In genomic region chr2:155517455-155518423, GRCm38 (mm10) we compare ENCODE assay signal across 8 mouse cellular contexts. TPM values are rescaled to one million over a fixed set of nuclear protein-coding genes. Genes with fewer than 3 reads are reported as not detected.
DNase-seq lines count a peak whose midpoint lies in the region; ATAC-seq and TF ChIP-seq lines count a peak whose summit lies in the region.

Gene Acss2, plus strand, starts transcription at chr2:155517948.
Gene Ggt7, minus strand, starts transcription at chr2:155518237.

- H3K27me3 ChIP-seq in forebrain, embryonic 10.5 days (ENCODE audit: poor library complexity, severe bottlenecking) = peaks cover 29% of the 10 kb centered on the region
- peaks cover 21% of the 10 kb centered on the region for H3K27me3 ChIP-seq in heart, embryonic 15.5 days
- peaks cover 12% of the 10 kb centered on the region for H3K27me3 ChIP-seq in liver, embryonic 14.5 days (ENCODE audit: control insufficient read depth, insufficient read depth, low read length)
- H3K27me3 ChIP-seq in neural tube, embryonic 11.5 days (ENCODE audit: control insufficient read depth, insufficient read depth, low read length) = no peaks in the 10 kb centered on the region
- H3K27me3 ChIP-seq in stomach, postnatal 0 days (ENCODE audit: control insufficient read depth, insufficient read depth, low read length) = no peaks in the 10 kb centered on the region

- H3K9ac ChIP-seq in heart, embryonic 15.5 days = peak within 1 kb of the TSS; percentile 82
- H3K9ac ChIP-seq in liver, embryonic 14.5 days (replicated peaks) = peak within 1 kb of the TSS; percentile 91
- peak within 1 kb of the TSS; percentile 71 for H3K9ac ChIP-seq in neural tube, embryonic 11.5 days (ENCODE audit: low read length)
- peak within 1 kb of the TSS; percentile 61 for H3K9ac ChIP-seq in stomach, postnatal 0 days (ENCODE audit: low read length)

- peak within 1 kb of the TSS; percentile 95 for H3K4me2 ChIP-seq in heart, embryonic 15.5 days
- peak within 1 kb of the TSS; percentile 92 for H3K4me2 ChIP-seq in liver, embryonic 14.5 days (ENCODE audit: low read depth)
- peak within 1 kb of the TSS; percentile 81 for H3K4me2 ChIP-seq in neural tube, embryonic 11.5 days (ENCODE audit: low read depth)
- peak within 1 kb of the TSS; percentile 87 for H3K4me2 ChIP-seq in stomach, postnatal 0 days (replicated peaks; ENCODE audit: low read depth)

- no peaks in the 10 kb centered on the region for H3K9me3 ChIP-seq in forebrain, embryonic 10.5 days
- H3K9me3 ChIP-seq in heart, embryonic 15.5 days (replicated peaks) = no peaks in the 10 kb centered on the region
- no peaks in the 10 kb centered on the region for H3K9me3 ChIP-seq in liver, embryonic 14.5 days (ENCODE audit: control insufficient read depth, low read length)
- H3K9me3 ChIP-seq in neural tube, embryonic 11.5 days (ENCODE audit: control insufficient read depth, low read length) = no peaks in the 10 kb centered on the region
- no peaks in the 10 kb centered on the region for H3K9me3 ChIP-seq in stomach, postnatal 0 days (ENCODE audit: control insufficient read depth, low read length)

- peak; percentile 92 for TF ChIP-seq CTCF in liver, embryonic 14.5 days (IDR thresholded peaks at IDR 0.05; ENCODE audit: low read depth)
- peak; percentile 90 for TF ChIP-seq CTCF in stomach, postnatal 0 days (IDR thresholded peaks at IDR 0.05; ENCODE audit: low read depth)

- H3K36me3 ChIP-seq in forebrain, embryonic 10.5 days (replicated peaks) = no peaks in the 10 kb centered on the region
- no peaks in the 10 kb centered on the region for H3K36me3 ChIP-seq in heart, embryonic 15.5 days
- no peaks in the 10 kb centered on the region for H3K36me3 ChIP-seq in liver, embryonic 14.5 days (replicated peaks; ENCODE audit: control insufficient read depth, insufficient read depth, low read depth)
- no peaks in the 10 kb centered on the region for H3K36me3 ChIP-seq in neural tube, embryonic 11.5 days (ENCODE audit: control insufficient read depth, insufficient read depth, low read length)
- H3K36me3 ChIP-seq in stomach, postnatal 0 days (ENCODE audit: control insufficient read depth, insufficient read depth, low read length) = no peaks in the 10 kb centered on the region

- H3K4me3 ChIP-seq in forebrain, embryonic 10.5 days = peak within 1 kb of the TSS; percentile 66
- peak within 1 kb of the TSS; percentile 90 for H3K4me3 ChIP-seq in heart, embryonic 15.5 days
- peak within 1 kb of the TSS; percentile 77 to 92 for H3K4me3 ChIP-seq in liver, embryonic 14.5 days (ENCODE audit: insufficient read depth in 1 of 2, low read depth in 2 of 2, low read length in 2 of 2)
- H3K4me3 ChIP-seq in neural tube, embryonic 11.5 days (ENCODE audit: low read depth, low read length) = peak within 1 kb of the TSS; percentile 69
- peak within 1 kb of the TSS; percentile 77 for H3K4me3 ChIP-seq in stomach, postnatal 0 days (ENCODE audit: low read depth, low read length)

- peaks cover 35% of the 10 kb centered on the region for H3K4me1 ChIP-seq in forebrain, embryonic 10.5 days
- peaks cover 21% of the 10 kb centered on the region for H3K4me1 ChIP-seq in heart, embryonic 15.5 days (replicated peaks)
- H3K4me1 ChIP-seq in liver, embryonic 14.5 days (replicated peaks; ENCODE audit: control insufficient read depth in 2 of 2, insufficient read depth in 2 of 2, low read length in 1 of 2) = peaks cover 12% of the 10 kb centered on the region in 2 experiments
- H3K4me1 ChIP-seq in neural tube, embryonic 11.5 days (ENCODE audit: control insufficient read depth, insufficient read depth, low read length) = peaks cover 16% of the 10 kb centered on the region
- H3K4me1 ChIP-seq in stomach, postnatal 0 days (replicated peaks; ENCODE audit: control insufficient read depth, insufficient read depth) = no peaks in the 10 kb centered on the region

- TF ChIP-seq EP300 in liver, embryonic 14.5 days (IDR thresholded peaks at IDR 0.05; ENCODE audit: low read depth) = no peak
- TF ChIP-seq EP300 in stomach, postnatal 0 days (optimal IDR thresholded peaks at IDR 0.05) = no peak

- peak; percentile 100 for ATAC-seq in heart, embryonic 15.5 days (replicated peaks; ENCODE audit: insufficient number of reproducible peaks, insufficient read depth, low FRiP score, low read depth)
- ATAC-seq in liver, embryonic 14.5 days (ENCODE audit: insufficient read depth) = peak; percentile 98
- ATAC-seq in neural tube, embryonic 11.5 days (ENCODE audit: insufficient read depth, low FRiP score, low TSS enrichment) = peak; percentile 99
- peak; percentile 99 for ATAC-seq in stomach, postnatal 0 days (ENCODE audit: low FRiP score, low TSS enrichment)

- 4% methylated on average over 70 of the region's 70 CpGs for WGBS in forebrain, embryonic 10.5 days
- WGBS in heart, embryonic 15.5 days = 3% methylated on average over 70 of the region's 70 CpGs
- WGBS in liver, embryonic 14.5 days (ENCODE audit: insufficient replicate concordance) = 3% methylated on average over 70 of the region's 70 CpGs
- 5% methylated on average over 70 of the region's 70 CpGs for WGBS in neural tube, embryonic 11.5 days
- WGBS in stomach, postnatal 0 days = 3% methylated on average over 70 of the region's 70 CpGs

- DNase-seq in CD8-positive naive resting alpha-beta T cell, adult 2 months (ENCODE audit: low read depth in 2 of 2, low spot score in 2 of 2) = peak; percentile 95 to 98
- DNase-seq in c-Kit-positive CD71-negative TER-119-negative erythroid progenitor cells, embryonic 14.5 days (ENCODE audit: low read depth) = peak; percentile 98
- peak; percentile 98 for DNase-seq in forebrain, embryonic 10.5 days (ENCODE audit: extremely low spot score, low spot score)
- peak; percentile 100 for DNase-seq in kidney, postnatal 25 days
- DNase-seq in liver, embryonic 14.5 days (ENCODE audit: low read depth in 3 of 3, low spot score in 3 of 3) = peak; percentile 98
- DNase-seq in neural tube, embryonic 11.5 days (ENCODE audit: low spot score) = peak; percentile 99
- peak; percentile 99 for DNase-seq in stomach, postnatal 0 days (ENCODE audit: low spot score)

- peak within 1 kb of the TSS; percentile 82 for H3K27ac ChIP-seq in forebrain, embryonic 10.5 days
- H3K27ac ChIP-seq in heart, embryonic 15.5 days = peak within 1 kb of the TSS; percentile 84
- peak within 1 kb of the TSS; percentile 75 for H3K27ac ChIP-seq in liver, embryonic 14.5 days
- H3K27ac ChIP-seq in neural tube, embryonic 11.5 days (ENCODE audit: low read depth, low read length) = 0 out of 2 replicates have a peak within 1 kb of the TSS, but pooled peaks have one; percentile 53
- H3K27ac ChIP-seq in stomach, postnatal 0 days (replicated peaks) = peak within 1 kb of the TSS; percentile 71

RNA-seq across cellular contexts. Expression of gene Acss2, which starts in this region (rescaled TPM):
- 13.1 and 14.3 TPM in 2 replicates for polyA plus RNA-seq in forebrain, embryonic 10.5 days (2016; fragmentation: Nextera tagmentation; extraction: Ambion mirVana)
- 20.0 and 22.5 TPM in 2 replicates for polyA plus RNA-seq in heart, embryonic 15.5 days (2015; fragmentation: Nextera tagmentation; extraction: Ambion mirVana)
- polyA plus RNA-seq in liver, embryonic 14.5 days (2012; rRNA removed) = 13.8 and 14.3 TPM in 2 replicates
- 18.3 and 21.4 TPM in 2 replicates for polyA plus RNA-seq in liver, embryonic 14.5 days (2014; fragmentation: Nextera tagmentation; extraction: Ambion mirVana)
- polyA plus RNA-seq in neural tube, embryonic 11.5 days (2014; fragmentation: Nextera tagmentation; extraction: Ambion mirVana) = 22.0 and 28.8 TPM in 2 replicates
- polyA plus RNA-seq in stomach, postnatal 0 days (2015; fragmentation: Nextera tagmentation; extraction: Ambion mirVana) = 10.3 and 13.6 TPM in 2 replicates

RNA-seq across cellular contexts. Expression of gene Ggt7, which starts in this region (rescaled TPM):
- 9.8 and 10.9 TPM in 2 replicates for polyA plus RNA-seq in forebrain, embryonic 10.5 days (2016; fragmentation: Nextera tagmentation; extraction: Ambion mirVana)
- polyA plus RNA-seq in heart, embryonic 15.5 days (2015; fragmentation: Nextera tagmentation; extraction: Ambion mirVana) = 1.1 and 2.4 TPM in 2 replicates
- 0.35 and 0.83 TPM in 2 replicates for polyA plus RNA-seq in liver, embryonic 14.5 days (2012; rRNA removed)
- 0.18 and 0.20 TPM in 2 replicates for polyA plus RNA-seq in liver, embryonic 14.5 days (2014; fragmentation: Nextera tagmentation; extraction: Ambion mirVana)
- 14.4 and 17.1 TPM in 2 replicates for polyA plus RNA-seq in neural tube, embryonic 11.5 days (2014; fragmentation: Nextera tagmentation; extraction: Ambion mirVana)
- polyA plus RNA-seq in stomach, postnatal 0 days (2015; fragmentation: Nextera tagmentation; extraction: Ambion mirVana) = 2.6 and 2.9 TPM in 2 replicates

Comparison
In these comparisons a context has a peak if more than half of its experiments do, and no peak if none do; other contexts are left out.
1. Peak in every context shown above with its lines: DNase-seq, ATAC-seq, H3K4me3 ChIP-seq and H3K27ac ChIP-seq.